Mouse (Mus musculus): ENCODE results near the gene Ralgps1. TPM values are rescaled to one million over a fixed set of nuclear protein-coding genes. Genes with fewer than 3 reads are reported as not detected.

The Ralgps1 gene
- total and polyA plus RNA-seq, 3 experiments, result 0.89 to 2.6 TPM; not detected in 1

GRCm38 (mm10) chr2:33220246-33220645, 151.0 kb downstream of the Ralgps1 start:
- H3K27me3 ChIP-seq (ENCODE audit: control insufficient read depth in 1 of 2, insufficient read depth in 2 of 2, low read length in 2 of 2), result no peaks in the 10 kb centered on the region
- no peaks in the 10 kb centered on the region for H3K4me1 ChIP-seq (ENCODE audit: control insufficient read depth in 1 of 2, insufficient read depth in 2 of 2, low read length in 2 of 2)
- H3K79me2 ChIP-seq (ENCODE audit: control insufficient read depth, insufficient read depth, low read length, poor library complexity), result no peaks in the 10 kb centered on the region
- H3K27ac ChIP-seq (ENCODE audit: control insufficient read depth, low read depth, low read length), result no peak overlapping the region
- H3K9me3 ChIP-seq (replicated peaks; ENCODE audit: insufficient read depth, low read length), result no peaks in the 10 kb centered on the region
- H3K36me3 ChIP-seq (ENCODE audit: control insufficient read depth in 1 of 2, insufficient read depth in 2 of 2, low read length in 2 of 2), result no peaks in the 10 kb centered on the region
- no peak overlapping the region for H3K9ac ChIP-seq (ENCODE audit: control insufficient read depth, low read depth, low read length, poor library complexity, severe bottlenecking)
- H3K4me3 ChIP-seq (ENCODE audit: control insufficient read depth in 1 of 2, insufficient read depth in 1 of 2, low read depth in 2 of 2, low read length in 2 of 2), result no peak overlapping the region
- DNase-seq (ENCODE audit: low read depth, low spot score), result no peak
- TF ChIP-seq MEF2A (IDR thresholded peaks at IDR 0.05; ENCODE audit: extremely low read depth, insufficient replicate concordance, low read depth, low read length, poor library complexity, severe bottlenecking) (no peak), ZC3H11A (IDR thresholded peaks at IDR 0.05; ENCODE audit: low read depth, low read length) (no peak), NRF1 (IDR thresholded peaks at IDR 0.05; ENCODE audit: insufficient read depth, low read depth, low read length, poor library complexity, severe bottlenecking) (no peak), EP300 (IDR thresholded peaks at IDR 0.05; ENCODE audit: low read depth in 1 of 2, low read length in 2 of 2) (no peak)

GRCm38 (mm10) chr2:33219637-33220036, 151.6 kb downstream of the Ralgps1 start:
- no peak overlapping the region for H3K27ac ChIP-seq (ENCODE audit: control insufficient read depth, low read depth, low read length)
- no peaks in the 10 kb centered on the region for H3K9me3 ChIP-seq (replicated peaks; ENCODE audit: insufficient read depth, low read length)
- no peaks in the 10 kb centered on the region for H3K4me1 ChIP-seq (ENCODE audit: control insufficient read depth in 1 of 2, insufficient read depth in 2 of 2, low read length in 2 of 2)
- no peaks in the 10 kb centered on the region for H3K36me3 ChIP-seq (ENCODE audit: control insufficient read depth in 1 of 2, insufficient read depth in 2 of 2, low read length in 2 of 2)
- DNase-seq (ENCODE audit: low read depth, low spot score), result no peak
- H3K4me3 ChIP-seq (ENCODE audit: control insufficient read depth in 1 of 2, insufficient read depth in 1 of 2, low read depth in 2 of 2, low read length in 2 of 2), result no peak overlapping the region
- no peak for TF ChIP-seq MAFK (IDR thresholded peaks at IDR 0.05; ENCODE audit: borderline replicate concordance, low read depth, low read length)
- TF ChIP-seq CHD2 (IDR thresholded peaks at IDR 0.05; ENCODE audit: low read length), result no peak
- H3K27me3 ChIP-seq (ENCODE audit: control insufficient read depth in 1 of 2, insufficient read depth in 2 of 2, low read length in 2 of 2), result no peaks in the 10 kb centered on the region
- H3K9ac ChIP-seq (ENCODE audit: control insufficient read depth, low read depth, low read length, poor library complexity, severe bottlenecking), result no peak overlapping the region
- H3K79me2 ChIP-seq (ENCODE audit: control insufficient read depth, insufficient read depth, low read length, poor library complexity), result no peaks in the 10 kb centered on the region

GRCm38 (mm10) chr2:33218903-33219625, 152.2 kb downstream of the Ralgps1 start:
- Histone ChIP-seq H3K79me2 (ENCODE audit: control insufficient read depth, insufficient read depth, low read length, poor library complexity) (no peaks in the 10 kb centered on the region), H3K9me3 (replicated peaks; ENCODE audit: insufficient read depth, low read length) (no peaks in the 10 kb centered on the region), H3K4me1 (ENCODE audit: control insufficient read depth in 1 of 2, insufficient read depth in 2 of 2, low read length in 2 of 2) (no peaks in the 10 kb centered on the region), H3K4me3 (ENCODE audit: control insufficient read depth in 1 of 2, insufficient read depth in 1 of 2, low read depth in 2 of 2, low read length in 2 of 2) (no peak overlapping the region), H3K27ac (ENCODE audit: control insufficient read depth, low read depth, low read length) (no peak overlapping the region), H3K9ac (ENCODE audit: control insufficient read depth, low read depth, low read length, poor library complexity, severe bottlenecking) (no peak overlapping the region), H3K27me3 (ENCODE audit: control insufficient read depth in 1 of 2, insufficient read depth in 2 of 2, low read length in 2 of 2) (no peaks in the 10 kb centered on the region), H3K36me3 (ENCODE audit: control insufficient read depth in 1 of 2, insufficient read depth in 2 of 2, low read length in 2 of 2) (no peaks in the 10 kb centered on the region)
- DNase-seq (ENCODE audit: low read depth, low spot score), result peak; percentile 64
- no peak for TF ChIP-seq MEF2A (IDR thresholded peaks at IDR 0.05; ENCODE audit: extremely low read depth, insufficient replicate concordance, low read depth, low read length, poor library complexity, severe bottlenecking)
- no peak for TF ChIP-seq ZKSCAN1 (IDR thresholded peaks at IDR 0.05; ENCODE audit: low read depth, low read length)
- no peak for TF ChIP-seq MYC (IDR thresholded peaks at IDR 0.05; ENCODE audit: low read depth, low read length)
- TF ChIP-seq ZNF384 (IDR thresholded peaks at IDR 0.05; ENCODE audit: low read depth, low read length), result no peak
- peak; percentile 97 for TF ChIP-seq SMC3 (IDR thresholded peaks at IDR 0.05; ENCODE audit: low read depth, low read length)
- TF ChIP-seq TCF12 (IDR thresholded peaks at IDR 0.05; ENCODE audit: low read depth, low read length), result no peak
- no peak for TF ChIP-seq RCOR1 (IDR thresholded peaks at IDR 0.05; ENCODE audit: low read depth, low read length)
- peak; percentile 66 for TF ChIP-seq ZC3H11A (IDR thresholded peaks at IDR 0.05; ENCODE audit: low read depth, low read length)
- TF ChIP-seq GATA1 (IDR thresholded peaks at IDR 0.05; ENCODE audit: low read depth, low read length), result 0 out of 2 replicates have a peak, but pooled peaks have one; percentile 4
- no peak for TF ChIP-seq CHD1 (IDR thresholded peaks at IDR 0.05; ENCODE audit: low read depth, low read length)
- no peak for TF ChIP-seq ETS1 (IDR thresholded peaks at IDR 0.05; ENCODE audit: low read depth, low read length)
- no peak for TF ChIP-seq MAZ (IDR thresholded peaks at IDR 0.05; ENCODE audit: low read depth, low read length)
- no peak for TF ChIP-seq MAX (IDR thresholded peaks at IDR 0.05; ENCODE audit: low read length)
- no peak for TF ChIP-seq NELFE (IDR thresholded peaks at IDR 0.05; ENCODE audit: low read depth, low read length)
- TF ChIP-seq MXI1 (IDR thresholded peaks at IDR 0.05; ENCODE audit: low read depth, low read length), result no peak
- TF ChIP-seq SIN3A (IDR thresholded peaks at IDR 0.05; ENCODE audit: low read length), result no peak
- no peak for TF ChIP-seq UBTF (IDR thresholded peaks at IDR 0.05; ENCODE audit: borderline replicate concordance, insufficient read depth, low read depth, low read length)
- TF ChIP-seq MYB (IDR thresholded peaks at IDR 0.05; ENCODE audit: low read depth, low read length), result no peak
- no peak for TF ChIP-seq POLR2AphosphoS2 (IDR thresholded peaks at IDR 0.05; ENCODE audit: low read length)
- no peak for TF ChIP-seq ZMIZ1 (IDR thresholded peaks at IDR 0.05; ENCODE audit: low read depth, low read length)
- TF ChIP-seq KAT2A (conservative IDR thresholded peaks at IDR 0.05; ENCODE audit: low read depth, low read length), result no peak

All from MEL (cell line).